Mouse (Mus musculus) right cerebral cortex, adult 2 months (tissue): ENCODE measurements around the gene Abca7.

ENCODE experiments used
- DNase-seq, 2 experiments: peaks; one replicate each; pipeline ENCODE4 v3.0.0; 2021 to 2022; ENCODE audit warnings: low spot score in 2 of 2

Gene Abca7

DNA sequence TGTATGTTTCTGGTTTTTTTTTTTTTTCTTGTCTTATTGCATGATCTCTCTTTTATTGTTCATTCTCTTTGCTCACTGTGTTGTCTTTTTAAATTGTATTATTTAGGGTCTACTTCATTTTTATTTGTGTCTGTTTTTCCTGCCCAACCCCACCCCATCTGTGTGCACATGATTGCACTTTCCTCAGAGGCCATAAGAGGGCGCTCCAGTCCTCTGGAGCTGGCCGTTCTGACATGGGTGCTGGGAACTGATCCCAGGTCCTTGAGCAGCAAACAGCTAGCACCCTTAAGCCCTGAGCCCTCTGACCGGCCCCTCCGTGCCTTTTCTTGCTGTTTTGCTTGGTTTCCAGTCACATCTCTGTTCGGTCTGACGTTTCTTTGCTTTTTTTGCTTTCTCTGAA is 4.7 kb upstream of the Abca7 start:
- DNase-seq: no peak

- DNase-seq: no peak
Observed at GRCm38 (mm10) chr10:79994397-79995115, 1.7 kb upstream of the Abca7 start.

DNA sequence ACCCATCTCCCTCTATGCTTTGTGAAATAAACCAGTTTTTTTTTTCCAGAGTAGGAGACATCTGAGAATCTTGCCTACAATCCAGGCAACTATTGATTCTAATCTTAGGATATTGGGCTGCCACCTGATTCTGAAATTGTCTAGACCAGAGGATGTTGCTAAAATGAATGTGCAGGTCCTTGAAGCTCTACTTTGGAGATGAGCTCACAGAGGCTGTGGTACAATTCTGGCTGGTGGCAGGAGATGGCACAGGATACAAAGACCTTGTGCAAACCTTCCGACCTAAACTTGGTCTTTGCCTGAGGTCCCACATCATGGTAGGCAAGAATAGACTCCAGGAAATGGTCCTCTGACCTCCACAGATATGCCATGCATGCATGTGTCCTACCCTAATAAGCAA is 658 bp upstream of the Abca7 start:
- DNase-seq: no peak

DNA sequence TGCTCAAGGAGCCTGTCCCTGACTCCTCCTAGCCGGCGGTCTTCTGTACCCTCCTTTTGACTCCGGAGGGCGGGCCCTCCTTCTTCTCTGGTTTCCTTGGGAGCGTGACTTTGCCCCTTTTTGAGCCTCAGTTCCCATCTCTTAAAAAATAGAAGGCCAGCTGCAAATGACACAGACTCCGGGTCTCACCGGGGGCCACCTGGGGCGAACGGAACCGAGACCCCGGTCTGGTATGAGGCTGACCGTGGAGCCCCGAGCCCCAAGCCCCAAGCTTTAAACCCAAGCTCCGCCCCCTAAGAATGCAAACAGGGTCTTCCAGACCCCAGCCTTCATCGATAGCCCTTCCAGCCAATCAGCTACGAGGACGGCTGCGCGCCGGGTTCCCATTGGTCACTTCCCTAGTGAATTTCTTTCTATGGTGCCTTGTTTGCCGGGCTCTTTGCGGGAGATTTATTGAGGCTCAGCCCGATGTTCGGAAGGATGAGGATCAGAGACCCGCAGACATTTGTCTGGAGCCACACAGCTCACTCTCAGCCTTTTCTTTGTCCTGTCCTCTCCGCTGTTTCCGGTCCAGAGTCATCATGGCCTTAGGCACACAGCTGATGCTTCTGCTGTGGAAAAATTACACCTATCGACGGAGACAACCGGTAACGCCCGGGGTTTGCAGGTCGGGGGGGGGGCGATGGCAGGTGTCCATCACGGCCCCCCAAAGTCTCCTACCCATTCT is 903 bp downstream of the Abca7 start:
- DNase-seq: peak; percentile 73 to 79

DNA sequence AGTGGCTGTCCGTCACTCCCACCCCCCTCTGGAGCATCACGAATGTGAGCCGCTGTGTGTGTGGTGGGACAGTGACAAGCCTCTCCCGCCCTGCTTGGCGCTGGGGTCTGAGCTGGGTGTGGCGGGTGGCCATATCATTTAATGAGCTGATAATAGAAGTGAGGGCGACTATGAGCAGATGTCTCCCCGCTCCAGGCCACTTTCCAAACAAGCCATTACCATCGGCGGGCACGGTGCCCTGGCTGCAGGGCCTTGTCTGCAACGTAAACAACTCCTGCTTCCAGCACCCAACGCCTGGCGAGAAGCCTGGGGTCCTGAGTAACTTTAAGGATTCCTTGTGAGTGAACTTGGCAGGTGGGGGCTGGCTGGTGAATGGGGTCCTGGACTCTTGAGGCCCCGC is 1.5 kb downstream of the Abca7 start:
- no peak for DNase-seq

GRCm38 (mm10) chr10:80001945-80002344 is 5.7 kb downstream of the Abca7 start:
- DNase-seq: no peak

DNA sequence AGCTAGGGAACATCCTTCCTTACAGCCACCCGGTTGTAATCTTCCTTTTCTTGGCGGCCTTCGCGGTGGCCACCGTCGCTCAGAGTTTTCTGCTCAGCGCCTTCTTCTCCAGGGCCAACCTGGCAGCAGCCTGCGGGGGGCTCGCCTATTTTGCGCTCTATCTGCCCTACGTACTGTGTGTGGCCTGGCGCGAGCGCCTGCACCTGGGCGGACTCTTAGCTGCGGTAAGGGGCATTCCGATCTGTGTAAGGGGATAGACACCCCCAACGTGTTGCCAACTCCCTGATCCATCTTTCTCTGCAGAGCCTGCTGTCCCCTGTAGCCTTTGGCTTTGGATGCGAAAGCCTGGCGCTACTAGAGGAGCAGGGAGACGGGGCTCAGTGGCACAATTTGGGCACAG is 6.5 kb downstream of the Abca7 start:
- DNase-seq: no peak

- DNase-seq: no peak
Observed at GRCm38 (mm10) chr10:80003374-80004232, 7.3 kb downstream of the Abca7 start.

DNA sequence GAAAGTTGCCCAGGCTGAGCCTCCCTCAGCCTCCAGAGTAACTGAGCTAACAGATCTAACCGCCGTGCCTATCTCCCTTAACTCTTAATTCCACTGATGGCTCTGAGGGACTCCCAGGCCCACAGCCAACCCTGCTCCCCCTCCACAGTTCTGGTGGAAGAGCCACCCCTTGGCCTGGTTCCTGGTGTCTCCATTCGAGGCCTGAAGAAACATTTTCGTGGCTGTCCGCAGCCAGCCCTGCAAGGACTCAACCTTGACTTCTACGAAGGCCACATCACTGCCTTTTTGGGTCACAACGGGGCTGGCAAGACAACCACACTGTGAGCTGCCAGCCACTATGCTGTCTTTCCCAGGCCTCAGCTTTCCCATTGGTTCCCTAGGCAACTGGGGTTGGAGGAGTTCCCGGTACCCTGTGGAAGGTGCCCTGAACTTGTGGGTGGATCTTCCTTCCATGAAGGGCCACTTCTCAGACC is 8.0 kb downstream of the Abca7 start:
- DNase-seq: no peak

GRCm38 (mm10) chr10:80011740-80012139 is 15.4 kb downstream of the Abca7 start:
- DNase-seq: no peak

DNA sequence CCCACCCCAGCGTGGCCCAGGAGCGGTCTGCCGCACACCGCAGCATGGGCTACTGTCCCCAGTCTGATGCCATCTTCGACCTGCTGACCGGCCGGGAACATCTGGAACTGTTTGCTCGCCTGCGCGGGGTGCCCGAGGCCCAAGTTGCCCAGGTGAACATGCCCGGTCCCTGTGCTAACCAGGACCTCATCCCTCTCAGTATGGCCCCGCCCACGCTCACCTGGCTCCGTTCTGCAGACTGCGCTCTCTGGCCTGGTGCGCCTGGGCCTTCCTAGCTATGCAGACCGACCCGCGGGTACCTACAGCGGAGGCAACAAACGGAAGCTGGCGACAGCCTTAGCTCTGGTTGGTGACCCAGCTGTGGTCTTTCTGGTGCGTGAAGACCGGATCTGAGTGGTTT is 17.3 kb downstream of the Abca7 start:
- no peak for DNase-seq

GRCm38 (mm10) chr10:80014484-80015290 is 18.4 kb downstream of the Abca7 start:
- DNase-seq: no peak

DNA sequence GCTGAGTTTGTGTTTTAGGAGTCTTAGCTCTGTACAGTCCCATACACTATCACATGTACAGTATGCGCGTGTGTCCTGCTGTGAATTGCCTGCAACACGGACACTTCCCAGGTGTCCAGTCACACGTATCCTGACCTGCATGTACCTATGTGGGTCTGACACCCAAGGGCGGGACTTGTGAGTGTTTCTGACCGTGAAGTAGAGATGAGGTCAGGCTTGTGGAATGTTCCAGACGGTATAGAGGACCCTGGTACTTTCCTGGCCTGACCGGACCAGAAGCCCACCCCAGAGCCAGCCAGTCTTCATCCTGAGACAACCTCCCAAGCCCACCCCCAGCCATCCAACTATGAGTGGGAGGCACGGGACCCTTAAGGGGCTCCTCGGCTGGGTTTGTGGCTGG is 19.3 kb downstream of the Abca7 start:
- DNase-seq: no peak

DNA sequence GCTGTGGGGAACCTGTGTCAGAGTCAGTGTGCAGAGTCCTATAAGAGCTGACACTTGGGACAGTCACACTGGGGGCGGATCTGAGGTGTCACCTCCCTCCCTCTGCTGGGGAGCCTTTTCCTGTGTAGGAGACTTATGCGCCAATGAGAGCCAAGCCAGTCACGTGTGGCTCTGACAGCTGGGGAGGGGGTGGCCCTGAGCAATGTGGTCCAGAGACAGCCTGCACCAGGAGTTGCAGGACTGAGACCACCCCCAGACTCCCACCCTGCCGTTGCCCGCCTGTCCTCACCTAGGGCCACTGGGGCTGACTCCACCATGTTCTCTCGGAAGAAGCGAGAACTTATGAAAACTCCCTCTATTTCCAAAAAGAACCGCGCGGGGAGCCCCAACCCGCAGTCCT is 20.2 kb downstream of the Abca7 start, which contains the start of gene Arhgap45:
Gene Arhgap45 (plus strand): TSS at position 143 of the 400 bp plus-strand sequence.
- no peak for DNase-seq

GRCm38 (mm10) chr10:80016931-80017330 is 20.6 kb downstream of the Abca7 start:
- no peak for DNase-seq

DNA sequence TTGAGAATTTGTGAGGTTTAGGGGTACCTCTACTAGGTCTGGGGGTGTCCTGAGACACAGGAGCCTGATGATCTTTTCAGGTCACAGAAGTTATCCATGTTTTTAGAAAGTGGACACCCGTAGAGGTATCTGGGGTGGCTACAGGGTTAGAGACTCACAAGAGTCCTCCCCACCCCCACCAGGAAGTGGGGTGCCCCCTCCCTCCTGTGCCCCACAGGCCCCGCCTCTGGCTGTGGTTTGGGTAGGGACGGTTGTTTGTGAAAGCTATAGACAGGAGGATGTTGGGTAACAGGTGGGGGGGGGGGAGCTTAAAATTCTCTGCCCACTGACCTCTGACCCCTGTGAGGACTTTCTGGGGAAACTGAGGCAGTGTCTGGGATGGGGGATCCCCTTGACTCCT is 21.1 kb downstream of the Abca7 start:
- no peak for DNase-seq

DNA sequence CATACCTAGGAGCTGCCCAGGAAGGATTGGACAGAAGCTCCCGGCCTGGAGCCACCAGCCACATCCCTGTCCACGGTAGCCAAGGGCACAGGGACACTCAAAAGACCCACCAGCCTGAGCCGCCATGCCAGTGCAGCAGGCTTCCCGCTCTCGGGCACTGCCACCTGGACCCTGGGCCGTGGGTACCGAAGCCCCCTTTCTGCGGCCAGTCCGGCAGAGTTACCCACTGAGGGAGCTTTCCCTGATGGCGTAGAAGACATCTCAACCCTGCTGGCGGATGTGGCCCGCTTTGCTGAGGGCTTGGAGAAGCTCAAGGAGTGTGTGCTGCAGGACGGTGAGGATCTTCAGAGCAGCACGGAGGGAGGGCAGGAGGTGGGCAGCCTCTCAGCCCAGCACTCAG is 21.5 kb downstream of the Abca7 start:
- DNase-seq: no peak

- DNase-seq: no peak
Observed at GRCm38 (mm10) chr10:80018739-80019297, 22.5 kb downstream of the Abca7 start.

DNA sequence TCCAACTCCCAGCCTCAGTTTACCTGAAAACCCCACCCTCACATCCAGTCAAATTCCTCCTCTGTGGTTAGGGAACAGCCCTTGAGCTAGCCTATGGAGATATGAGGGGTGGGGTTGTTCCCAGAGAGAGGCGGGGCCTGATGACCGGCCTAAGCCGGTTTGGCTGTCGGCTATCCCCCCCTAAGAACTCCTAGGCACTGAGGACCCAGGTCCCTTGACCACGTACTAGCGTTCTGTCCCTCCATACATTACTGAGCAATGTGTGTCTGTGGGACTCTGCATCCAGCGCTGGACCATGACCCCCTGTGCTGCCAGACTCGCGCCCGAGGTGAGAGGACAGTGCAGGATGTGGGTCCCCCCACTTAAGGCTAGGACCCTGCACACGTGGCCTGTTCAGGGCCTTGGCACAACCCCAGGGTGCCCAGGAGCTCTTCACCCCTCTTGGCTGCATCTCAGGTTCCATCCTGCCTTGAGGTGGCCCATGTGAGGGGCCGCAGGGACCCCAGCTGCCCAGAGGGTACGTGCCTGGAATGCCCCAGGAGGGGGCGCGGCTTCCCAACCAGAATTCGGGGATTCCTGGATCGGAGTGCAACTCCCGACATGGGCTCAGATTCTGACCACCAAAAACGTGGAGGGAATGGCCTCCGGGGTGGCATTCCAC is 23.3 kb downstream of the Abca7 start:
- no peak for DNase-seq

GRCm38 (mm10) chr10:80020191-80020590 is 23.9 kb downstream of the Abca7 start:
- DNase-seq: no peak
